Mouse (Mus musculus) thymus, adult 18-20 months (tissue): ENCODE results near the gene Trhr2.

Source experiments
- DNase-seq, 2 experiments: peaks; one replicate each; pipeline ENCODE4 v3.0.0; 2022; ENCODE audit warnings: mixed read lengths in 2 of 2

The Trhr2 gene

GRCm38 (mm10) chr8:122354157-122354556 lies 6.4 kb downstream of the Trhr2 start:
- no peak for DNase-seq

- no peak for DNase-seq
These were observed 10.0 kb downstream of the Trhr2 start for GRCm38 (mm10) chr8:122350309-122351089.

DNA sequence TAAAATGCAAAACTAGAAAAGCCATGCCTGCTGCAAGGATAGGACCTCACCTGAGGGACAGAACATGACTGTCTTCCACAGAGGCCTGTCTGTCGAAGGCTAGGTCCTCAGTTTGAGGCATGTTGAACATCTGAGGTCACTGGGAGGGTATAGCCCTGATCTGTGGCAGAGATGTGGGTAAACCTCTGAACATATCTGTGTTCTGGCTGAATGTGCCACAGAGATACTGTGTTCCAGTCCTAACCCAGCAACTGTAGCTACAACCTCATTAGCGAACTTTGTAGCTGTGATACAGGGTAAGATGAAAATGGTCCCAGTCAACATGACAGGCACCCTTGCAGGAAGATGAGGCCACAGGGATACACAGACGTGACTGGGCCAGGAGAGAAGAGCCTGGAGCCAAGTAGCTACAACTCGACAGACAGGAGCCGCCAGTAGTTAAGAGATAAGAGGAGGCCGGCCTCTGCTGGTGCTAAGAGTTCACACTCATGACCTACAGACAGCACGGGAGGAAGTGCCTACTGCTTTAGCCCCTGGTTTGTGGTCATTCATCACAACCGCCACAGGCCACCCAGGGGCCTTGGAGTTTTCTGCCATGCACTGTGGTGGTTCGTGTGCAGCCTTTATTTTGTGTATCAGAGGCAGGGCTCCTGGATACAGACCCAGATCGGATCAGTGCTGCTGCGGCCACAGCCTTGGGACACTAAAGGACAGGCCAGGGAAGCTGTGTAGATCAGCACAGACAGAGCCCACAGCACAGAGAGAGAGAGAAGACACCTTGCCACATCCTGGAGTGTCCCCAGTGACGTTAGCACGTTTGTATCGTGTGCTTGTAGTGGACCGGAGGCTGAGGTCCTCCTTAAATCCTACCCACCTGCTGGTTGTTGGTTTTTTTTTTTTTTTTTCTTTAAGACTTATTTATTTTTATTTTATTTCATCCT lies 10.9 kb downstream of the Trhr2 start:
- DNase-seq: no peak

DNA sequence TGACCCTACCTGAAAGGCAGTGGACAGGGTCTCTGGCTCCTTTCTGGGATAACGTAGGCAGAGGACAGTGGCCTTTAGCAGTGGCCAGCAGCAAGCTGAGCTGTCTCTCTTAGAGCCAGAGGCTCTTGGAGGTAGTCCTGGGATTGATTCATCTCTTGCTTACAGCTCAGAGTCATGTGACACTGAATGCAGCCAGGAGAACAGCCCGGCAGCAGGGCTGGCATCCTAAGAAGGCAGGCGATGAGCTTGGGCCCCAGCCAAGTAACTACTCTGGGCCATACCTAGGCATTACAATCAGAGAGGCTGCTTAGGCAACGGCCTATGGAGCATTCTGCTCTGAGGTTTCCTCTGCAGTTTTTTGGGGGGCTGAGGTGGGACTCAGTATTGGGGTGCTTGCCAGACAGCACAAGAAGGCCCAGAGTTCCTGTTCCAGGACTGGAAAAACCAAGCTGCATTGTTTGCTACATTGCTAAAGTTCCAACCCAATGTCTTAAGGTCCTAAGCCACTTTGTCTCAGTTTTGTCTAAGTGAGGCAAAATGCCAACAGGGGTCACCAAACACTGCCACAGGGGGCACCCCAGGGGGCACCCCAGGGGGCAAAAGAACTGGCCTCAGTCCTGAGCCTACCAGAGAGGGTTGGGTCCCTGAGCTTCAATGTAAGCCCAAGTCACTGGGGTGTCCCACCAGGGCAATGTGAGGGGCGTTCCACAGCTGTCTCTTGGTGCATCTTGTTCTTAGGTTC lies 12.6 kb downstream of the Trhr2 start:
- no peak for DNase-seq

DNA sequence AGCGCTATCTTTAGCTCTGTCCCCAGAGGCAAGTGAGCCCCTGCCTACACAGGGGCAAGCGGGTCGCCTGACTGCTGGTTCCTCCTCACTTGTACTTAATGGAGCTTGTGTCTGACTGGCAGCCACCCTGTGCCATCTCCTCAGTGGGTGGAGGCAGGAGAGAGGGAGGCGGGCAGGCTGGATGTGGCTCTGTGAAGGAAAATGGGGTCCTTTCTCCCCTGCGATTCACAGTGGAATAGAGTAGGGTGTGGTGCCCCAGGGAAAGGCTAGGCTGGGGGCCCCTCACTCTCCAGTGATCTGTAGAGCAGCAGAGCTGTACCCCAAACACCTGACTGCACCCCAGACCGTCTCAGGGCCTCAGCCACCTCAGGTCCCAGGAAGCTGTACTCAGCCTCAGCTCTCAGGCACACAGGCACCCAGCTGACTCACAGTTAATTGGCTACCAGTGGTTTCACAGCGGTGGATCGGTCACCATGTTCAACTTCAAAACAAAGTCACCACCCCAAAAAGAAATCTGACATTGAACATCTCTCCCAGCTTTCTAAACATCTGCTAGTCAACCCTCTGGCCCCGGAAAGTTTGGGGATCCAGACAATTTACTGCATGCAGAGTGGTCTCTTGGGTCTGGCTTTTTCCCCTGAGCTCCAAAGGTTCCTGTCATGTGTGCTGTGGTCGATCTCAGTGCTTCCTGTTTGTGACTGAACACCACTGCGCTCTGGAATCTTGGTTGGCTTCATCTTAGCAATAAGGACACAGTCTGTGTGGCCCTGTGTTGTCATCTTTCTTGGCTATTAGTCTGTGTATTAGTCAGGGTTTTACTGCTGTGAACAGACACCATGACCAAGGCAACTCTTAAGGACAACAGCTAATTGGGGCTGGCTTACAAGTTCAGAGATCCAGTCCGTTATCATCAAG lies 15.1 kb downstream of the Trhr2 start:
- no peak for DNase-seq

DNA sequence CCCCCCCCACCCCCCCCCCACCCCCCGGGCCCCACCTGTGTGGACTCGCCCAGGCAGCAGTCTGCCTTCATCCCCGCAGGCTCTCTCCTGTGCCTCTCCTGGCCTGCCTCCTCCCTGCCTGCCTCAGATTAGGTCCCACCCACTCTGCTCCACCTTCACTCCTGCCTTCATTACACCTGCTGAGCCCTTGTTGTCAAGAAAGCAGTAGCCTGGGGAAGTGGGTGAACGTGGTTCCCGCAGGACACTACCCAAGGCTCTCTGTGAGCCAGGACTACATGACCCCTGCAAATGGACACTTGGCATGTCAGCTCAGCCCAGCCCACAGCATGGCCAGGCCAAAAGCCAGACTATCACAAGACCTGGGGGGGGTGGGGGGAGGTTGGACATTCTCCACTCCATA lies 16.3 kb downstream of the Trhr2 start:
- no peak for DNase-seq

DNA sequence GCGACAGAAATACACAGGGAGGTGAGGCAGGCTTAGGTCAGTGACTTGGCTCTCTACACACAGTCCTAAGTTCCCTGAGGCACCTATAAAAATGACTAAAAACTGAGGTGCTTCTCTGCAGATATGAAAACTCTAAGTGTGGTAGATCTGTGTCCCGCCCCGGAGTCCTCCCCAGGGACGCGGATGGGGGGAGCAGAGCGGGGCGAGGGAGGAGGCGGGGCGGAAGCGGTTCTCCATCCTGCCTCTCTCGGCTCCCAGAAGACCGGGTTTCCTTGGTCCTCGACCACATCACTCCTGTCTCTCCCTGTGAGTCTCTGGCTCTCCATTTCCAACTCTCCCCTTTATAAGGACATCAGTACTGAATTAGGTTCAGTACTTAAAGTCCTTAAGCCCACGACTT lies 16.8 kb downstream of the Trhr2 start:
- no peak for DNase-seq

DNA sequence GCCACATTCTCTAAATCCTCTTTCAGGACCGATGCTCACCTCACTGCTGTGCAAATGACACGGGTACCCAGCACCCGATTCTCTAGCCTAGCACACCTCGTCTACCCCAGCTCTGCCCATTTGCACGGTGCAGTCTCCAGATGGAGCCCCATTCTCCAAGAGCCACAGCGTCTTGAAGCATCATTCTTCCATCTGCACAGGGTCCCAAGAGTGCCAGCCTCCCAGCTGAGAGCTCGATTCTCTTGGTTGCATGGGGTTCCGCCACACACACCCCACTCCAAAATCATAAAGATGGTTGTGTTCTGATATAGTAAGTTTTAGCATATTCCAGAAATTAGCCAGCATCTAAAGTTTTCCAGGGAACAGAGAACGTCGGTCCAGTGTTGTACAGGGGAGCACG lies 17.2 kb downstream of the Trhr2 start:
- no peak for DNase-seq

DNA sequence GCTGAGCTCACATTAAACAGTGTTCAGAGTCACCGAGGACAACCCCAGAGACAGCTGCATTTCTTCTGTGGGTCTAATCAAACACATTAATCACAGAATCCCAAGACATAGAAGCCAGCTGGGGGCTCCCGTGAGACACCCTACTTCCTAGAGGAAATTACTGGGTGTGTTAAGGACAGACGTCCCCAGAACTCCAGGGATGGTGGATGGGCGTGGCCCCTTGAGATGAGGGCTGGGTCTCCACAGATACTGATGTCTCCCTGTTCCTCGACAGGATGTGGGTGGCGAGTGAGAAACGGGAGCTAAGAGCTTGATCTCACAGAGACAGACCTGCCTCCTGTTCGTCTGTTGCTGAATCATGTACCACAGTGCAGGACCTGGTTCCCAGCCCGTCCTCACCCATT lies 17.7 kb downstream of the Trhr2 start:
- DNase-seq: peak in 1 of 2 experiments; percentile 39

GRCm38 (mm10) chr8:122342362-122342761 lies 18.2 kb downstream of the Trhr2 start:
- no peak for DNase-seq

GRCm38 (mm10) chr8:122341790-122342189 lies 18.8 kb downstream of the Trhr2 start:
- DNase-seq: no peak

DNA sequence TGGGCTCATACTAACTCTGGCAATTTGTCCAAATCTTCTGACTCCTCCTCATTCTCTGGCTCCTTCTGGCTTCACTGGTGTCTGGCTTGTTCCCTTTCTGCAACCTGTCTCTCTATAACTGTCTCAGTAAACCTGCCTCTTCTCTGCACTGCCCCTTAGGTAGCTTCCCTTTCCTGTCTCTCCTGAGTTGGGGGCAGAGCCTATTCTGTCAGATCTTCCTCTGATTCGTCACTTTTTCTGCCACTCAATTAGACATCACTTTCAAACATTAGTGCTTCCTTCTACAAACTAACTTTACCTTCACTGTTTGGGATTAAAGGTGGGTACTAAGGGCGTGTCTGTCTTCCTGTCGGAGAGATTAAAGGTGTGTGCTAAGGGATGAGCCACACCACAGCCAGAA lies 19.8 kb downstream of the Trhr2 start:
- DNase-seq: no peak

GRCm38 (mm10) chr8:122338852-122339251 lies 21.7 kb downstream of the Trhr2 start:
- no peak for DNase-seq

- no peak for DNase-seq
These were observed 24.2 kb downstream of the Trhr2 start for GRCm38 (mm10) chr8:122336251-122336910.

GRCm38 (mm10) chr8:122335638-122336250 lies 24.8 kb downstream of the Trhr2 start:
- DNase-seq: no peak

DNA sequence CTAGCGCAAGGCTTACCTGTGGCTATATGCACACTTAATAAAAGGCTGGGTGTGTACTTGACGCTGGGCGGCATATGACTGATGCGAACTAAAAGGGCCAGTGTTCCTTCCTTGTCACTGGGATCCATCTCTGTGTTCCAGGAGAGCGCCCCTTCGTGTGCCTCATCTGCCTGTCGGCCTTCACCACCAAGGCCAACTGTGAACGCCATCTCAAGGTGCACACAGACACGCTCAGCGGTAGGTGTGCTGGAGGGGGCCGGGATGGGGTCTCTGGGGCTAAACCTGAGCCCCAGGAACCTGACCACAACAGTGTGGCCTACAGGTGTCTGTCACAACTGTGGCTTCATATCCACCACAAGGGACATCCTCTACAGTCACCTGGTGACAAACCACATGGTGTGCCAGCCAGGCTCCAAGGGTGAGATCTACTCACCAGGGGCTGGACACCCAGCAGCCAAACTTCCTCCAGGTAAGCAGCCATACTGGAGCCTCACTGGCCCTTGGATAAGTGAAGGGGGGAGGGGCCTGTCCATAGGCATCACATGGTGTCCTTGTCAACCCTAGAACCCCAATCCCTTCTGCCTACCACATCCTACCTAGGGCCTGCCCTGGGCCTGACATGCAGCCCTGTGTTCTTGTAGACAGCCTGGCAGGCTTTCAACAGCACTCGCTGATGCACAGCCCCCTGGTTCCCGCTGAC lies 25.6 kb downstream of the Trhr2 start:
- DNase-seq: no peak

DNA sequence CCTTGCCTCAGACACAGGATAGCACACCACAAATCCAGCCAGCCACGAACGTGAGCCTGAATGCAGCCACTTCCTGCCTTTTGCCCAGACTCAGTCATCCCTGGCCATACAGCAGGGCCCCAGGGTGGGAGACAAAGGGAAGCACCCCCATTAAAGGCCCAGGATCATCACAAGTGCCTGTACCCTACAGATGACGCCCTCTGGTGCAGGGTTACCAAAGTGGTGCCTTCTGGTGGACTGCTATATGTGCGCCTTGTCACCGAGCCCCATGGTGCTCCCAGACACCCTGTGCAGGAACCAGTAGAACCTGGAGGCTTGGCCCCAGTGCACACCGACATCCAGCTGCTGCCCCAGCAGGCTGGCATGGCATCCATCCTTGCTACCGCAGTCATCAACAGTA lies 27.0 kb downstream of the Trhr2 start:
- no peak for DNase-seq

DNA sequence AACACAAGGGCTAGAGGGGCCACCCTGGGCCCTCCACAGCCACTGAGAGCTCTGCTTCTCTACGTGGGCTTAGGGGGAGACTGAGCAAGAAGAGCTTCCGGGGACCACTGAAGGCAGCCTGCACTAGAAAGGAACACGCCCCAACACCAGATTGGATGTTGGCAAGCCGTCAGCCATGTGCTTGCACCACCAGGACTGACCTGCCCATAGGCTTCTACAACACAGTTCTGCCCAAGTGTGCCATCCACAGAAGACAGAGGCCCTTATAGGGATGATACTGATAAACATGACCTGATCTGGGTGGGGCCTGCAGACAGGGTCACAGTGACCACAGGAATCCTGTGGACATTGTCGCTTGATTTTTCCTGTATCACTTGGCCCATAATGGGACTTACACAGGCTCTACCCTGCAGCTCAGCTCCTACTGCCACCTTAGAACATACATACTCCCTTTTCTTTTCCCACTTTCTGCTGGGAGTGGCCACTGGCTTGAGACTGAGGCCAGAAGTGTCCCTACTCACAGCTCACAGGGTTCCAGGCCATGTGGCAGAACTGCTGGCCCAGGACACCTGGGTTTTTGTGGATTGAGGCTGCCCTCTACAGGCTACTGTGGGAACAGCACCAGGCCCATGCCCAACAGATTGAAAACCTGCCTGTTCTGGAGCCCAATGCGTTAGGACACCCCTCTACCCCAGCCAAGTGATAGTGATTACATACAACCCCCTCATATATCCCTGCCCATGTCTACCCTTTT lies 27.6 kb downstream of the Trhr2 start:
- DNase-seq: peak; percentile 53 to 60

DNA sequence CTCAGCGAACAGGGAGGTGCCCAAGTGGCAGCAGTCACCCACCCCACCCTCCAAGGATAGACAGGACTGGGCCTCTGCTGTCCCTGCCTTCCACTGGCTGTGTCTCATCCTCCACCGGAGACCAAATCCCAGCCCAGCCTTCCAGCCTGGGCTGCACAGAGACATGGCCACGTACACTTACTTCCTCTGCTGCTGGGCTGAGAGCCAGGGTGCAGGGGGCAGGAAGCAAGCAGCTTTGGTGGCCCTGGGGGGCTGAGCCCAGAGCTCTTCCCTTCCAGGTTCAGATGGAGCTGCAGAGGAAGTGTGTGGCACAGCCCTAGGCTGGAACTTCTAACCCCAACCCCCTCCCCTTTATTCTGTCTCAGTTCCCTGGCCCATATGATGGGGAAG lies 29.4 kb downstream of the Trhr2 start:
- DNase-seq: no peak
